Mouse (Mus musculus) brain, adult 10 weeks (tissue): ENCODE results near the gene Dlg4. TPM values are rescaled to one million over a fixed set of nuclear protein-coding genes. Genes with fewer than 3 reads are reported as not detected.

Experiments
- polyA plus RNA-seq: library from polyadenylated mRNA; stranded (reverse); fragments of 350-450 nt; fragmentation: Illumina TruSeq; extraction: RNeasy Lipid Tissue Mini Kit (QIAGEN cat#74804); gene quantifications from one replicate; pipeline ENCODE4 v1.2.3, GENCODE M21; 2015; ENCODE audit warnings: low read depth, low replicate concordance

The Dlg4 gene
- 491 TPM for polyA plus RNA-seq

DNA sequence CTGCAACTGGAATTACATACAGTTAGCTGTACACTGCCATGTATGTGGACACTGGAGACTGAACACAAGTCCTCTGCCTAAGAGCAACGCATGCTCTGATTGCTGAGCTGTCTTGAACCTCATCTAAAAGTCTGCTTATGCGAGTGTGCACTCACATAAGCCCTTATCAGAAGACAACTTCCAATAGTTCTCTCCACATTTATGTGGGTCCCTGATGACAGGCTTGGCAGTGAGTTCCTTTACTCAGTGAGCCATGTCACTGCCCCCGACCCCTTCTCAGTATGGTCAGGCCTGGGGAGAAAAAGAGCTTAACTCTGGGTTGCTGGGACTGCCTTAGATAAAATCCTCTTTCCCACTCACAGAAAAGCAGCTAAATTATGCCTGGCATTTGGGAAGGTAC, at the start of gene Dlg4:
TSS of gene Dlg4 (plus strand) at position 274 of the 400 bp plus-strand sequence.

GRCm38 (mm10) chr11:69981141-69981762, 35.5 kb upstream of the Dlg4 start, which contains the start of gene Ctdnep1:
Gene Ctdnep1, plus strand, starts transcription at chr11:69981156.

GRCm38 (mm10) chr11:69982225-69982624, 34.5 kb upstream of the Dlg4 start, which contains the start of gene Elp5:
Gene Elp5, minus strand, starts transcription at chr11:69982517.

DNA sequence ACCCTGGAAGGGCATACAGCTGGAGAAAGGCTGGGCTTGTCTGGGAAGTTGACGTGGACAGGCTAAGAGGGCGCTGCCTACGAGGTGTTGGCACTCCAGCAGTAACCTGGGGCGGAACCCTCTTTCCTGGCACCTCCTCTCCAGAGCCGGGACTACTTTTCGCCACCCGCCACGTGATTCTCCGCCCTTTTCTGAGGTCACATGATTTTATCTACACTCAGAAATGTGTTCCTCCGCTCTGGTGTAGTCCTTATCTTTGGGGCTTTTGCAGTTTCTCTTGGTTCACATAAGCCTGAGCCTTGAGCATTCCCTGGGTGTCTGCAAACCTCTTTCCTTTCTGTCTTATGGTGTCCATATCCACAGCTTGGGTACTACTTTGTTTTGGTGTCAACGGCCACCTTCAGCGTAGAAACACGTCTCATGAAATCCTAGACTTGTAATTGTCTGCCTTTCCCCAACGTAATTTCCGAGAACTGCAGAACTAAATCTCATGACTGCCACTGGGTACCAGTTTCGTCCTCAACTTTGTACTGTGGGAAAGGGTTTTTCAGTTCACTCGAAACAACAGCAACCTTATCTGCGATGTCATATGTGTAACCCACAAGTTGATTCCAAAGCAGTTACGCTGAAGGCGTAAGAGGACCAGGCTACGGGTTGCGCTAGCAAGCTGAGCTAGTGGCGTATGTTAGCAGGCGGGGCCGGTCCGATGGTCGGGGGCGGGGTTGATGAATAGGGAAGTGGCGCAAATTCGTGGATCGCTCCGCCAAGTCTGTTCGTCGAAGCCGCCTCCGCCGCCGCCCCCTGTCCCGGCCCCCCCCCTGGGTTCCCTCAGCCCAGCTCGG, 25.7 kb upstream of the Dlg4 start, which contains the start of gene Gabarap:
TSS of gene Gabarap (plus strand) at position 294 of the 842 bp plus-strand sequence.

GRCm38 (mm10) chr11:69995391-69995960, 21.3 kb upstream of the Dlg4 start, which contains the start of gene Phf23:
Gene Phf23, plus strand, starts transcription at chr11:69995777.

GRCm38 (mm10) chr11:70000396-70000898, 16.3 kb upstream of the Dlg4 start, which contains the start of gene Dvl2:
Gene Dvl2, plus strand, starts transcription at chr11:70000595.

DNA sequence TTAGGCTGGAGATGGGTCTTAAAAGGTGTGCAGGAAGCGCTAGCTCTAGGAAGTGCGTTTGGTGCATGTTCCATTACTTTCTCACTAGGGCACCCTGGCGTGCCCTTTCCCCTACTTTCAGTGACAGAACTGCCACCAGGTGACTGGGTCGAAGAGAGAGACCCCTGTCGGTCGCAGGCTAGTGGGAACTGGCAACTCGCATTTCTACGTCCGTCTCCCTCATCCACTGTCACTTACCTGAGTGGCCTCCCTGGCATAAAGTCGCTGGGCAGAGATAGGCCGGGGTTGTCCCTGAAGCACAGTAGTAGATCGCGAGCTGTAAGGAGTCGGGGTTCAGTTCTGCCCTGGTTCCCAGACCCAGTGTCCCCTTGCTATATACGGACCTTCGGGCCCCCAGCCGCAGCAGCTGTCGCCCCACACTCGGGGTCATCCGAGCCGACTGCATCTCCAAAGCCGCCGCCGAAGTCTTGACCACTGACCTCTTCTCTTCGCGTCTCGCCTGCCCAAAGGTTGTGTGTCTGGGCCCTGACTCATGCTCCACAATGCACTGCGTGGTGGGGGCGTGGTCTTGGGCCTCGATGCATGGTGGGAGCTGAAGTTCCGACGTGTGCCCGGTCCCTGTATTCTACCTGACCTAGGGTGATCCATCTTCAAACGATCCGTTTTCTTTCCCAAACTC, 1.7 kb upstream of the Dlg4 start, which contains the start of gene Acadvl:
TSS of gene Acadvl (minus strand) at position 532 of the 679 bp plus-strand sequence.

GRCm38 (mm10) chr11:70053898-70054570, 37.3 kb downstream of the Dlg4 start, which contains the start of gene Asgr1:
Gene Asgr1, plus strand, starts transcription at chr11:70054085.

GRCm38 (mm10) chr11:70091986-70092783, 75.4 kb downstream of the Dlg4 start, which contains the start of gene Asgr2:
Gene Asgr2, plus strand, starts transcription at chr11:70092644.

Other genes starting within 250 kb of the Dlg4 start
- gene Chrnb1, start 221.0 kb upstream of the Dlg4 start, polyA plus RNA-seq = 0.61 TPM
- gene Fgf11, start 215.1 kb upstream of the Dlg4 start, polyA plus RNA-seq = 16.9 TPM
- gene Tmem102, start 211.3 kb upstream of the Dlg4 start, polyA plus RNA-seq = not detected
- gene Gm39566, start 201.6 kb upstream of the Dlg4 start, polyA plus RNA-seq = not detected
- not detected for gene Spem2, start 198.5 kb upstream of the Dlg4 start, polyA plus RNA-seq
- not detected for gene Spem1, start 194.8 kb upstream of the Dlg4 start, polyA plus RNA-seq
- gene Nlgn2, start 179.2 kb upstream of the Dlg4 start, polyA plus RNA-seq = 101 TPM
- gene Tmem256, start 178.4 kb upstream of the Dlg4 start, polyA plus RNA-seq = 280 TPM
- 18.8 TPM for gene Plscr3, start 170.6 kb upstream of the Dlg4 start, polyA plus RNA-seq
- gene Tnk1, start 158.2 kb upstream of the Dlg4 start, polyA plus RNA-seq = not detected
- gene Tmem95, start 138.9 kb upstream of the Dlg4 start, polyA plus RNA-seq = not detected
- 1.7 TPM for gene Kctd11, start 135.5 kb upstream of the Dlg4 start, polyA plus RNA-seq
- gene Acap1, start 121.4 kb upstream of the Dlg4 start, polyA plus RNA-seq = not detected
- 0.33 TPM for gene 2810408A11Rik, start 116.0 kb upstream of the Dlg4 start, polyA plus RNA-seq
- gene Neurl4, start 115.9 kb upstream of the Dlg4 start, polyA plus RNA-seq = 63.2 TPM
- 35.4 TPM for gene Gps2, start 103.1 kb upstream of the Dlg4 start, polyA plus RNA-seq
- gene Eif5a, start 95.0 kb upstream of the Dlg4 start, polyA plus RNA-seq = 640 TPM
- gene Ybx2, start 81.1 kb upstream of the Dlg4 start, polyA plus RNA-seq = 4.8 TPM
- gene Slc2a4, start 68.8 kb upstream of the Dlg4 start, polyA plus RNA-seq = 1.4 TPM
- gene Cldn7, start 52.2 kb upstream of the Dlg4 start, polyA plus RNA-seq = not detected
- gene Ctdnep1, start 35.8 kb upstream of the Dlg4 start, polyA plus RNA-seq = 108 TPM
- gene Elp5, start 34.4 kb upstream of the Dlg4 start, polyA plus RNA-seq = 115 TPM
- gene Gabarap, start 25.8 kb upstream of the Dlg4 start, polyA plus RNA-seq = 346 TPM
- 56.1 TPM for gene Phf23, start 21.2 kb upstream of the Dlg4 start, polyA plus RNA-seq
- gene Dvl2, start 16.3 kb upstream of the Dlg4 start, polyA plus RNA-seq = 17.5 TPM
- 53.6 TPM for gene Acadvl, start 1.5 kb upstream of the Dlg4 start, polyA plus RNA-seq
- 2.2 TPM for gene Asgr1, start 37.1 kb downstream of the Dlg4 start, polyA plus RNA-seq
- gene Asgr2, start 75.7 kb downstream of the Dlg4 start, polyA plus RNA-seq = not detected
- gene Mgl2, start 113.4 kb downstream of the Dlg4 start, polyA plus RNA-seq = 0.80 TPM
- 1.3 TPM for gene Clec10a, start 139.3 kb downstream of the Dlg4 start, polyA plus RNA-seq
- gene Slc16a11, start 195.8 kb downstream of the Dlg4 start, polyA plus RNA-seq = 23.4 TPM
- gene Slc16a13, start 204.1 kb downstream of the Dlg4 start, polyA plus RNA-seq = 4.6 TPM
- gene Bcl6b, start 212.9 kb downstream of the Dlg4 start, polyA plus RNA-seq = 0.76 TPM
- 55.7 TPM for gene 0610010K14Rik, start 221.0 kb downstream of the Dlg4 start, polyA plus RNA-seq
- gene Gm21988, start 222.9 kb downstream of the Dlg4 start, polyA plus RNA-seq = 9.0 TPM
- gene Rnasek, start 222.9 kb downstream of the Dlg4 start, polyA plus RNA-seq = 441 TPM
- 0.36 TPM for gene Alox12, start 238.4 kb downstream of the Dlg4 start, polyA plus RNA-seq